Mouse (Mus musculus): ENCODE measurements around the gene Vmn1r50.
"Not testable (repeated sequence)": the region's sequence is repeated elsewhere in the genome, so short reads cannot be mapped to it uniquely, and the experiment has no call there.

Vmn1r50 gene

DNA sequence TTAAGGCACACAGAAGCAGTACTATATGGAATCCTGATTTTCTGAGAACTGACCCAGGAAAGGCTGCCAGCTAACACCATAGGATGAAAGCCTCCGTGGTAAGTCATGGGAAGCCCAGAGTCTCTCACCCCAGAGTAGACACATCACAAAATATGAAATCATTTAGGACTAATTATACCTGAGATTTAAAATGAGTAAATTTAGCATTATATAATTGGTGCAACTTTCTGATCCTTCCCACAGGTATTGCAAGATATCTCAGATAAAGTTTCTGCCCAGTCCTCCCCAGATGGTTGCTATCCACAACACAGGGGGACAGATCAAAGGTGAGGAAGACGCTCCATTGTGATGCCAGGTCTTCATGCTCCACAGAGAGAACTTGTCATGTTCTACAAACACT is at the start of gene Vmn1r50:
TSS of gene Vmn1r50 (plus strand) at position 301 of the 400 bp plus-strand sequence.
- no peak for DNase-seq (ENCODE audit: low read depth, low spot score)

DNA sequence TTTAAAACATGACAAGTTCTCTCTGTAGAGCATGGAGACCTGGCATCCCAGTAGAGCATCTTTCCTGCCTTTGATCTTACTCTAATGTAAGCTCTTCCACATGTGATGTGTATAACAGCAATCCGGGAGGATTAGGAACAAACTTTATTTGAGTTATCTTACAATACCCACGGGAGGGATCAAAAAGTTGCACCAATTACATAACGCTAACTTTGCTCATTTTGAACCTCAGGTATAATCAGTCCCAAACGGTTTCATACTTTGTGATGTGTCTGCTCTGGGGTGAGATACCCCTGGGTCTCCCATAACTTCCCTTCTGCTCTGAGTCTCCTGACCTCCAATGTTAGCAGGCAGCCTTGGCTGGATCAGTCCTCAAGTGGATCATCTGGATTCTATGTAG is 22.8 kb upstream of the Vmn1r50 start, which contains the start of gene Vmn1r49:
TSS of gene Vmn1r49 (minus strand) at position 101 of the 400 bp plus-strand sequence.
- DNase-seq (ENCODE audit: low read depth, low spot score): no peak

- no peak for DNase-seq (ENCODE audit: low read depth, low spot score)
Measured at GRCm38 (mm10) chr6:90100566-90100965, 664 bp upstream of the Vmn1r50 start.

- not testable (repeated sequence) for DNase-seq (ENCODE audit: low read depth, low spot score)
Measured at GRCm38 (mm10) chr6:90122296-90122695, 21.1 kb downstream of the Vmn1r50 start, which contains the start of gene Vmn1r51. Gene Vmn1r51 (plus strand): TSS chr6:90122596.

Data from brain, embryonic 18.5 days (tissue).